Mouse (Mus musculus) telencephalon, adult 2 months (tissue): ENCODE results near the gene Cerkl.
A peak's percentile ranks its signal among the peaks of the same experiment; 100 is the strongest.

ENCODE experiments used
- DNase-seq: peaks from one replicate; pipeline ENCODE4 v3.0.0-alpha.2; 2011; ENCODE audit warnings: low read depth, low spot score

The Cerkl gene

DNA sequence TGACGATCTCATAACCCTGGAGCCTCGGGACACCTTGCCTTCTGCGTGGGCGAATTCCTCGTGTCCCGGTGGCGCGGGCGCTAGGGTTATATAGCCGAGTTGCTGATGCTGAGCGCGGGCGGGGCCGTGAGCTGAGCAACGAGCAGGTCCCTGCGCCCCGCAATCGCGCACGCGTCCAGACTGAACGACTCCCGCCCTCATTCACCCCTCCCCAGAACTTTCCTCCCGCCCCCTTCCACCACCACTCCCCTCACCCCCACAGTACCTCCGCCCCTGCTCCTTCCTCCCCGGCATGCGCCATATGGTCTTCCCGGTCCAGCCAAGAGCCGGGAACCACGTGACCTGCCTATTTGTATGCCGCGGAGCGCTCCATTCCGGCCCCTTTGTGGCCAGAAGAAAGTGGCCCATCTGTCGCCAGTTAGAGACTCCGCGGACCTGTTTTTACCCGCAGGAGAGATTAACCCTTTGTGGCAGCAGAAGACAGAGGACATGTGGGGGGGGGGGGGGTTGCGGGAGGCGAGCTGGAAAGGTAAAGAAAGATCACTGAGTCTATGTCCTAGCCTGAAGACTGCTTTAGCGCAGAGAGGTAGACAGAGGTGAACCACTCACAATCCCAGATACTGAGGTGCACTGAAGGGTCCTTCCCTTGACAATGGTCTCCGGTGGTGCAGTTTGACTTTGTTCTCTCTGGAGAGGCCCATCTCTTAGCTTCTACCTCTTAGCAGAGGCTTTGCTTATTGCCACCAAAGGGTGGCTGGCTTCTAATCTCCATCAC lies at the start of gene Cerkl, which contains the start of gene Neurod1:
Gene Cerkl (minus strand): TSS at position 211 of the 775 bp plus-strand sequence.
Gene Neurod1 (minus strand): TSS at position 177 of the 775 bp plus-strand sequence.
- DNase-seq = peak; percentile 58

GRCm38 (mm10) chr2:79498990-79499755 lies 42.6 kb upstream of the Cerkl start:
- peak; percentile 79 for DNase-seq

DNA sequence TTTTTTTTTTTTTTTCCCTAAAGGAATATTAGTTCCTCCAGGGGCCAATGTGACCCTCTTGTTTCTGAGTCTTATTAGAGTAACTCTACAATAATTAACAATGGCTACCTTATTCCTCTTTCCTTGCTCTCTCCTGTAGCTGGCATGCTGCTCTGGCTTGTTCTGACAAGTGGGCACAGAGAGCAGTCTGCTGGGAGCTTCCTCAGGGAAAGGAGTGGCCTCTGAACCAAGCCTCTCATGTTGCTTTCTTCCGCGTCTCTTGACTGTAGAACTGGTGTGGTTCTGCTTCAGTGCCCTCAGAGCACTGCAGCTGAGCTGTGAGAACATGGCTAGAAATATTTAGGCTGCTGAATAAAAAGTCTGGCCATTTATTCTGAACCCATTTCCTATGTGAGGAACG lies 28.5 kb upstream of the Cerkl start:
- DNase-seq = no peak

DNA sequence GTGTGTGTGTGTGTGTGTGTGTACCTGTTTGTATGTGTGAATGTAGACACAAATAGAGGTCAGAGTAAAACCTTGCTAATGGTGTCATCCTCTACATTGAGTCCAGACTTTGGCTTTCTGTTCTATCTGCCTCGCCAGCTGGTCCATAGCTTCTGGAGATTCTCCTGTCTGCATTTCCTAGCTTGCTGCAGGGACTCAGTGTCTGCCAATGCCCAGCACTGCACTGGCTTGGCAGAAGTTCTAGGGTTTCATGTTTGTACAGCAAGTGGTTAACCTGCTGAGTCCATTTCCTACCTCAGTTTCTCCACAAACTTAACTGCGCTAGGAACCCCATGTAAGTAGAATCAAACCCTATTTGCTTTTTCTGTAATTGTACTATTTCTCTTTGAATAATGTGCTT lies 25.9 kb upstream of the Cerkl start:
- DNase-seq = no peak

DNA sequence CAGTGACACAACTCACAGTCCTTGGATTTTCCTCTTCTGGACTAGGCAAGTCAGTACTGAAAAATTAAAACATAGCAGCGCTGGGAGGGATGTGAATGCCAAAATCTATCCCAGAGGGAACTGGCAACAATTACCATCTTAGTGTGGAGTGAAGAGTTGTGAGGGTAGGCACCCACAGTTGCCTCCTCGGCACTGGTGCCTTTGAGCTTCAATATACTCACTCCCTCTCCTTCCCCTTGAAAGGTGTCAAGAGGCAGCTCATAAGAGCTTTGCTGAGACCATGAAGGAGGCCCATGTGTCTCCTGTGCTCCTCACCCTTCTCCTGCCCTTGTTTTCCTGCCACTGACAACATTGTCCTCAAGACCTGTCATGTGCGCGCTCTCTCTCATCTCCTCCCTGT lies 5.8 kb upstream of the Cerkl start:
- no peak for DNase-seq

GRCm38 (mm10) chr2:79461861-79462260 lies 5.3 kb upstream of the Cerkl start:
- DNase-seq = no peak

DNA sequence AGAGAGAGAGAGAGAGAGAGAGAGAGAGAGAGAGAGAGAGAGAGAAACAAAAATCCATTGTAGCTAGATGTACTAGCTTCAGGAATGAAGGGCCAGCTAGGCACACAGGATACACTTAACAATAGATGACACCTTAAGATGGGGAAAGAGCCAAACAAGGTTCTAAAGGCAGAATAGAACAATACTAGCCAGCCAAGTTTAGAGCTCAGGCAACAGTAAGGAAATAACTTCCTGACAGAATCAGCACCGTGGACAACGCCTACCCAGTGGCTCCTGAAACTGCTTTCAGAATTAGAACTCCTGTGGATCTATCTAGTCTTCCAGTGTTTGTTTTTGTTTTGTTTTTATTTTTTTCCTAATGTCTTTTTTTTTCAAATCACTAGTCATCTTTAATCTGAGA lies 4.0 kb upstream of the Cerkl start:
- no peak for DNase-seq

DNA sequence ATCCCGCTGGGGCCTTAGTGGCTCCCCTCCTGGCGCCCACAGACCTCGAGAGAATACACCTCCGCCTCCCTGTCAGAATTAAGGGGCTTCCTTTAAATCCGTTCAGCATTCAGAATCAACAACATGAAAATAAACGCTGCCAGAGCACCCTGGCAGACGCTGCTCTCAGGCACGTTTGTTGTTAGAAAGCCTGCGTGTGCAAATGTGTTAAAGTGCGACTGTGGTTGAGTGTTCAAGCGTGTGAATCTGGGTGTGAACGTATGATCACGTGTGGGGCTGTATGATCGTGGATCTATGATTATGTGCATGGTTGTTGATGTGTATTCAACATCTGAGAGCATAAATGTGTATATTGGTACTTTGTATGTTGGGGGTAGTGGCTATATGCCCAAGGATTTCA lies 3.5 kb upstream of the Cerkl start:
- no peak for DNase-seq

DNA sequence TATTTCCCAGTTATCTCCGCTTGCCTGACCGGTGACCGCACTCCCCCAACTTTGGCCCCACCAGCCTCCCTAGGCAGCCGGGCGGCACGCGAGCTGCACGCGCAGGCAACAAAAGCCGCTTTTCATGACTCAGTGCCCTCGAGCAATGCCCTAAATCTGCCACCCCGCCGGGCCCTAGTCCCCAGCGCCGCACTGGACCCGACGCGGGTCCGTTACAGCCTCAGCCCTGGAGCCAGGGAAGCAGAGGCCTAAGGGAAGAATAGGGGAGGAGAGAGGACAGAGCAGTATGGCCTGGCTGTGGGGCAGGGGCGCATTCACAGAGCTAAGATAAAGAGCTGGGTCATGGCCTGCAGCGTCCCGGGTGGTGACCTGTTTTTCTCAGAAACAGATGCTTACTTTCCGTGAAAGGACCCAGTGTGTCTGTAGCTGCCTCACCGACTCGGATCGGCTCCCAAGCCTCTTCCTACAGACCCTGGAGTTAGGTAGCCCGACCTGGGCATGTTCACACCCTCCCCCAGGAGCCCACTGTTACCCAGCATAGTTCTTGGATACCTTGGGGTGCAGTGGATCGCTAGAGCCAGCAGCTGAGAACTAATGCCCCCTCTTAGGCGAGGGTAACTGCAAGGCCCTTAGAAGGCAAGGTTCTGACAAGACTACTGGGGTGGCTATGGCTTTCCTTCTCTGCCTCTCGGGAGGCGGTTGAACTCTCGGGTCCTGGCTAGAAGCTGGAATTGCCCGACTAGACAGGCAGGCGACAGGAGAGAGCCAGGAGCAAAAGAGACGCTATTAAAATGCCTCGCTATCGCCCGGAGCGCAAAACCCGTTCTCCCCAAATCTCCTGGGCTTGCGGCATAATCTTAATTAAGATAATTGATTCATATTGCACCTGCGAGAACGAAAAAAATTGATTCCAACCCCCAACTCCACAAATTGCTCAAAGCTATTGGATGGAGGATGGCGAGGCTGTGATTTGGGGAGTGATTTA lies 2.8 kb upstream of the Cerkl start:
- DNase-seq = no peak

DNA sequence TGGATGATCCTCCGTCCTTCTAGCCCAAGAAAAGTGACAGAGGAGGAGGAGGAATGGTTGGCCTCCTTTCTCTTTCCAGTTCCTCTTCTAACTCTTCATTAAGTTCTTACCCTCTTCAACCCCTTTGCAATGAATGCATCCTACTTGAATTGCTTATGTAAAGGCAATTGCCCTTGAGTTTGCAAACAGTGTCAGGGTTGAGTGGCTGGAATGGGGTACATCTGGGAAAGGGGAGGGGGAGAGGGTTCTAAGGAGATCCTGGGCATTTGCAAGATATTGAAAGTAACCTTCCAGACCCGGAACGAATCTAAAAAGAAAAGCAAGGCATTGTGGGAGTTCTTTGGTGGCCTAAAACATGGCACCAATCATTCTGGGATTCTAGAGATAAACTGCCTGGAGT lies 1.3 kb upstream of the Cerkl start:
- DNase-seq = no peak

- DNase-seq = no peak
These were observed 849 bp upstream of the Cerkl start for GRCm38 (mm10) chr2:79457434-79457833.

- DNase-seq = no peak
These were observed 939 bp downstream of the Cerkl start for GRCm38 (mm10) chr2:79455646-79456045.

DNA sequence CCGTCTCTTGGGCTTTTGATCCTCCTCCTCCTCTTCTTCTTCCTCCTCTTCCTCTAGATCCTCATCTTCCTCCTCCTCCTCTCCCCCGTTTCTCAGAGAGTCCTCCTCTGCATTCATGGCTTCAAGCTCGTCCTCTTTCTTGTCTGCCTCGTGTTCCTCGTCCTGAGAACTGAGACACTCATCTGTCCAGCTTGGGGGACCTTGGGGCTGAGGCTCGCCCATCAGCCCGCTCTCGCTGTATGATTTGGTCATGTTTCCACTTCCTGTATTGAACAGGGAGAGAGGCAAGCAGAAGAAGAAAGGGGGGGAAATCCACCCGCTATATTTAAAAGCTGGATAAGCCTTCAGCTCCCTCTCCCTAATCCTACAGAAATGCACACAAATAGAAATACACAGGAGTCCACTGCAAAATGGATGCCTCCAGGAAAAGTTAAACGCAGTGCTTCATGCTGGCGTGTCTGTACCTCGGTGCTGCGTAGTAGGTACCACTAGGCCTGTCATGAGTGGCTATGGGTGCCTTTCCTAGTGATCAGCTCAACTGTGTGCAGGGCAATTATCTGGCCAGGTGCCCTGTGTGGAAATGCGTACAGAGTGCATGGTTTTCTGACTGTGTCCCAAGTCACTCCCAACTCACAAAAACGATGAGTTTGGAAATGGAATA lies 1.7 kb downstream of the Cerkl start:
- no peak for DNase-seq

- peak; percentile 35 for DNase-seq
These were observed 2.4 kb downstream of the Cerkl start for GRCm38 (mm10) chr2:79453901-79454781.

DNA sequence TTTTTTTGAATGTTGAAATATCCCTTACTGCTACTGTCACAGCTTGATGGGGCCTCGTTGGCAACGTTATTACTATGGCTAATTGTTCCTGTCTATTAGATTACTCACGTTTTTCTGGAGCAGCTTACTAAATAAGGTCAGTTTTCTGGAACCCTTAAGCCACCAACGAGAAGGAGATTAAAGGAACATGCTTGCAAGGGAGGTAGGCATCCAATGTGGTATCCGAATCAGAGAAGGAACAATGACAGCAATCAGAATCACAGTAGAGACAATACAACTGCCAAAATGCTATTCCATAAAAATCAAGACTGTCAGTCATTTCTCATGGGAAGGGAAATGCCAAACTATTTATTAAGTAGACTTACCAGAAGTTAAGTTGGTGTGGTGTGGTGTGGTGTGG lies 5.1 kb downstream of the Cerkl start:
- no peak for DNase-seq

DNA sequence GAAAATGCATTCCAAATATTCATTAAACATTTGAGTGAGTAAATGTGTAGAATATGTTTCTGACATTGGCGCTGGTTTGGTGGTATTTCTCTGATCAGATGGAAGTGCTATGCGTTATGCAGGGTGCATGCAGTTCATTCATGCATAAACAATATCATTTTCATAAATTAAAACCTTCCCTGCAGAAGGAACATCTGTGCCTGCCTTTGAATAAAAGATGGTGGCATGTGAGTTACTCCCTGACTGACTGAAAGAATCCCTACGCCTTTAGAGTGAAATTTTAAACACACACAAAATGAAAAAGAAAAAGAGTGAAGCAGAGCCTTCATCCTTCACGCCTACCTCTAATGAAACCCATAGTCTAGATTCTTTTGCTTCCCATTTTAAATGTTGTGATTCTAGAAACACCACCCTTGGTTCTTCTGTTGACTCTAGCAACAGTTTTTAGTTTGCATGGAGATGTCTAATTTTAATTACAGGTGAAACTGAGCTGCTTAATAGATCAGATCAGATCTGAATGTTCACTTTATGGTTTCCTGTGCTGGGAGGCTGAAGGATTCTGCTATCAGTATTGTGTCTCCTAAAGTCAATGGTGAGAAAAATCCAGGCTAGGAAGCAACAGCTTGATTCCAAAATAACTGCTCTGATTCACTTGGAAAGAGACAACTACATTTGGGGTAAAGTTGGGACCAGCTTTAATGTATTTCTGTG lies 5.7 kb downstream of the Cerkl start:
- no peak for DNase-seq

GRCm38 (mm10) chr2:79449371-79449770 lies 7.2 kb downstream of the Cerkl start:
- no peak for DNase-seq

GRCm38 (mm10) chr2:79447198-79447597 lies 9.4 kb downstream of the Cerkl start:
- DNase-seq = no peak

- DNase-seq = no peak
These were observed 12.5 kb downstream of the Cerkl start for GRCm38 (mm10) chr2:79443861-79444620.
